Mouse (Mus musculus) liver, embryonic 14.5 days (tissue): Measurements from ENCODE around the gene Klhl9.

ENCODE experiments used
- CTCF ChIP-seq: IDR thresholded peaks from 2 replicates; pipeline ENCODE4 v1.5.1; 2016; ENCODE audit warnings: antibody characterized with exemption, low read depth, control low read depth
- EP300 ChIP-seq: IDR thresholded peaks from 2 replicates; pipeline ENCODE4 v1.6.1; 2016; ENCODE audit warnings: antibody characterized with exemption, low read depth

DNA sequence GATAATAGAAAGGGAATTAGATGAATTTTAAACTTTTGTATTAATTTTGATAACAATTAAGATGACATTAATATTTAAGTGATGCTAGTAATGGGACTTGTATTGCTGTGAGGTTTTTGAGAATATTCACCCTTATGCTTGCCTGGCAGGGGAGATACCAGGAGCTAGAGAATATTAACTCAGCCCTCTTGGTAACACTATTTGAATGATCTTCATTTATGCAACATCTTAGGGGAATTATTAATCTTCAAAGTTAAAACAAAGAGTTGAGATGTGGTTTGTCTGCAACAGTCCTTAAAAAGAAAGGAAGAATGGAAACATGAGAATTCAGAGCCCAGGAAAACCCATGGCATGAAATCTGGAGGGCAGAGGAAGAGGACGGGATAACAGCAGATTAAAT is 23.0 kb downstream of the Klhl9 start:
- TF ChIP-seq CTCF (no peak), EP300 (no peak)
